Mouse (Mus musculus) bone marrow macrophage, adult 2 months (primary cell): Measurements from ENCODE around the gene Bola2.

Experiments used
- CTCF ChIP-seq: IDR thresholded peaks from 2 replicates; pipeline ENCODE4 v1.5.1; 2012; ENCODE audit warnings: low read depth, mild to moderate bottlenecking, low read length, moderate library complexity
- POLR2A ChIP-seq: IDR thresholded peaks from 2 replicates; pipeline ENCODE4 v1.6.1; 2012; ENCODE audit warnings: mild to moderate bottlenecking, low read depth, low read length, borderline replicate concordance

DNA sequence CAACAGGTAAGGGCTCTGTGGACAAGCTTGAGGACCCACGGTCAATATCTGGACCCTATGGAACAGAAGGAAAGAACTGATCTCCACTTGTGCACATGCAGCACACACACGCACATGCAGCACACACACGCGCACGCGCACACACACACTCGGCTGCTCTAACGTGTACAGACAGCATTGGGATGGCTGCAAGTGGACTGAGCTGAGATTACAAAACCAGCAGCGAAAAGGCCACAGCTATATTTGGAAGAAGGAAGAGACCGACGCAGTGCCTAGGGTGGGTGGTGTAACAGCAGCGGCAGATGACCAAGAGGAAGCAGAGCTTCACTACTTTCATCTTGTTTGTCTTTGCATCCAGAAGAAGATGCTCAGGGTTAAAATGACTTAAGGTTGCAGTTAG, 50.9 kb downstream of the Bola2 start:
- no peak for TF ChIP-seq POLR2A
- TF ChIP-seq CTCF = no peak
